Mouse (Mus musculus) hindbrain, embryonic 12.5 days (tissue): ENCODE measurements at regions not wholly inside any gene's neighbourhood (a gene's known extent, or its start where the extent isn't known, plus 50 kb on each side); places are given as distances from the start of the nearest gene placed in this dataset.
A peak's percentile ranks its signal among the peaks of the same experiment; 100 is the strongest.

Source experiments
- ATAC-seq: fragments of 200-750 bp; cut with Nextera tagmentation; 2 replicates; pipeline ENCODE4 v1.8.0; 2017; ENCODE audit warnings: moderate TSS enrichment; ENCODE audit not compliant: low FRiP score
- H3K27ac ChIP-seq: fragments of 300-500 bp; sonication (generic); 2 replicates; pipeline ENCODE4 v1.5.1; 2016; ENCODE audit warnings: mild to moderate bottlenecking
- H3K27me3 ChIP-seq: fragments of 300-500 bp; sonication (generic); 2 replicates; pipeline ENCODE4 v1.6.1; 2016; ENCODE audit warnings: mild to moderate bottlenecking
- H3K36me3 ChIP-seq: fragments of 300-500 bp; sonication (generic); 2 replicates; pipeline ENCODE4 v1.6.1; 2016; ENCODE audit warnings: mild to moderate bottlenecking
- H3K4me1 ChIP-seq: fragments of 300-500 bp; sonication (generic); 2 replicates; pipeline ENCODE4 v1.6.1; 2016
- H3K4me2 ChIP-seq: fragments of 300-500 bp; sonication (generic); replicated peaks from 2 replicates; pipeline ENCODE4 v1.6.1; 2016; ENCODE audit warnings: mild to moderate bottlenecking
- H3K4me3 ChIP-seq: fragments of 300-500 bp; sonication (generic); 2 replicates; pipeline ENCODE4 v1.5.1; 2016; ENCODE audit warnings: mild to moderate bottlenecking
- H3K9ac ChIP-seq: fragments of 300-500 bp; sonication (generic); 2 replicates; pipeline ENCODE4 v1.6.1; 2016; ENCODE audit warnings: mild to moderate bottlenecking, moderate library complexity
- H3K9me3 ChIP-seq: fragments of 300-500 bp; sonication (generic); replicated peaks from 2 replicates; pipeline ENCODE4 v1.6.1; 2016; ENCODE audit warnings: mild to moderate bottlenecking
- WGBS: fragments of 180-500 bp; shearing (Covaris S2); methylation state at CpG from one replicate; pipeline ENCODE4 v1.1.7; 2016; 5-methylcytosine and 5-hydroxymethylcytosine counted together

GRCm38 (mm10) chr3:51150012-51150411 is 74.2 kb upstream of the Noct start:
- no peak overlapping the region for H3K4me2 ChIP-seq
- no peak for ATAC-seq
- no peaks in the 10 kb centered on the region for H3K4me1 ChIP-seq
- no peak overlapping the region for H3K9ac ChIP-seq
- H3K27me3 ChIP-seq: no peaks in the 10 kb centered on the region
- no peak overlapping the region for H3K27ac ChIP-seq
- H3K9me3 ChIP-seq: no peaks in the 10 kb centered on the region
- 73% methylated on average over 6 of the region's 6 CpGs for WGBS
- H3K4me3 ChIP-seq: no peak overlapping the region
- H3K36me3 ChIP-seq: no peaks in the 10 kb centered on the region

GRCm38 (mm10) chr3:51151104-51151503 is 73.1 kb upstream of the Noct start:
- ATAC-seq: no peak
- Histone ChIP-seq H3K4me1 (no peaks in the 10 kb centered on the region), H3K9me3 (no peaks in the 10 kb centered on the region), H3K27me3 (no peaks in the 10 kb centered on the region), H3K4me3 (no peak overlapping the region), H3K36me3 (no peaks in the 10 kb centered on the region), H3K27ac (no peak overlapping the region), H3K9ac (no peak overlapping the region), H3K4me2 (no peak overlapping the region)
- 85% methylated on average over 4 of the region's 4 CpGs for WGBS

GRCm38 (mm10) chr3:51155621-51156020 is 68.6 kb upstream of the Noct start:
- Histone ChIP-seq H3K4me3 (no peak overlapping the region), H3K9me3 (no peaks in the 10 kb centered on the region), H3K9ac (no peak overlapping the region), H3K27ac (no peak overlapping the region), H3K4me2 (no peak overlapping the region), H3K36me3 (no peaks in the 10 kb centered on the region), H3K4me1 (peaks cover 22% of the 10 kb centered on the region), H3K27me3 (no peaks in the 10 kb centered on the region)
- no peak for ATAC-seq
- 57% methylated on average over 4 of the region's 4 CpGs for WGBS

- no peaks in the 10 kb centered on the region for H3K27me3 ChIP-seq
- no peak overlapping the region for H3K4me3 ChIP-seq
- H3K9me3 ChIP-seq: no peaks in the 10 kb centered on the region
- H3K9ac ChIP-seq: no peak overlapping the region
- WGBS: 38% methylated on average over 20 of the region's 20 CpGs
- H3K4me1 ChIP-seq: peaks cover 22% of the 10 kb centered on the region
- peak overlapping the region; percentile 66 for H3K27ac ChIP-seq
- no peaks in the 10 kb centered on the region for H3K36me3 ChIP-seq
- no peak overlapping the region for H3K4me2 ChIP-seq
- peak; percentile 82 for ATAC-seq
Measured at GRCm38 (mm10) chr3:51156386-51157290, 67.6 kb upstream of the Noct start.

- WGBS: 27% methylated on average over 4 of the region's 4 CpGs
- H3K27me3 ChIP-seq: no peaks in the 10 kb centered on the region
- H3K9ac ChIP-seq: no peak overlapping the region
- H3K4me2 ChIP-seq: no peak overlapping the region
- no peak overlapping the region for H3K4me3 ChIP-seq
- peaks cover 22% of the 10 kb centered on the region for H3K4me1 ChIP-seq
- H3K27ac ChIP-seq: peak overlapping the region; percentile 66
- H3K9me3 ChIP-seq: no peaks in the 10 kb centered on the region
- no peak; the same call in 1 of the 2 replicates for ATAC-seq
- H3K36me3 ChIP-seq: no peaks in the 10 kb centered on the region
Measured at GRCm38 (mm10) chr3:51157291-51157650, 67.0 kb upstream of the Noct start.

- Histone ChIP-seq H3K4me2 (no peak overlapping the region), H3K36me3 (no peaks in the 10 kb centered on the region), H3K4me3 (no peak overlapping the region), H3K27me3 (no peaks in the 10 kb centered on the region), H3K27ac (no peak overlapping the region), H3K9me3 (no peaks in the 10 kb centered on the region), H3K4me1 (peaks cover 22% of the 10 kb centered on the region), H3K9ac (no peak overlapping the region)
- 78% methylated on average over 4 of the region's 4 CpGs for WGBS
- ATAC-seq: no peak
Measured at GRCm38 (mm10) chr3:51158449-51158848, 65.8 kb upstream of the Noct start.

- WGBS: 29% methylated on average over 4 of the region's 4 CpGs
- no peaks in the 10 kb centered on the region for H3K27me3 ChIP-seq
Measured at GRCm38 (mm10) chr3:51159322-51159721, 64.9 kb upstream of the Noct start.

GRCm38 (mm10) chr3:51159881-51160280 is 64.4 kb upstream of the Noct start:
- Histone ChIP-seq H3K36me3 (no peaks in the 10 kb centered on the region), H3K27me3 (no peaks in the 10 kb centered on the region), H3K4me3 (no peak overlapping the region), H3K4me1 (peaks cover 22% of the 10 kb centered on the region), H3K27ac (no peak overlapping the region), H3K4me2 (no peak overlapping the region), H3K9ac (no peak overlapping the region), H3K9me3 (no peaks in the 10 kb centered on the region)
- no peak for ATAC-seq
- 55% methylated on average over 9 of the region's 9 CpGs for WGBS

More at GRCm38 (mm10) chr3:51159322-51159721, 64.9 kb upstream of the Noct start:
- ATAC-seq: no peak
- Histone ChIP-seq H3K4me1 (peaks cover 22% of the 10 kb centered on the region), H3K27ac (no peak overlapping the region), H3K9ac (no peak overlapping the region), H3K36me3 (no peaks in the 10 kb centered on the region), H3K4me2 (no peak overlapping the region), H3K9me3 (no peaks in the 10 kb centered on the region), H3K4me3 (no peak overlapping the region)

- H3K9ac ChIP-seq: no peak overlapping the region
- no peaks in the 10 kb centered on the region for H3K36me3 ChIP-seq
- H3K9me3 ChIP-seq: no peaks in the 10 kb centered on the region
- H3K27me3 ChIP-seq: no peaks in the 10 kb centered on the region
- no peak for ATAC-seq
- no peak overlapping the region for H3K4me3 ChIP-seq
- peaks cover 22% of the 10 kb centered on the region for H3K4me1 ChIP-seq
- WGBS: 85% methylated on average over 7 of the region's 7 CpGs
- no peak overlapping the region for H3K27ac ChIP-seq
- no peak overlapping the region for H3K4me2 ChIP-seq
Measured at GRCm38 (mm10) chr3:51160625-51161024, 63.6 kb upstream of the Noct start.

GRCm38 (mm10) chr3:51169150-51169925 is 54.9 kb upstream of the Noct start:
- peak overlapping the region; percentile 25; the same call in 1 of the 2 replicates for H3K4me2 ChIP-seq
- no peaks in the 10 kb centered on the region for H3K27me3 ChIP-seq
- 58% methylated on average over 30 of the region's 30 CpGs for WGBS
- no peak overlapping the region for H3K4me3 ChIP-seq
- H3K9ac ChIP-seq: no peak overlapping the region
- H3K4me1 ChIP-seq: peaks cover 10% of the 10 kb centered on the region; the same call in 1 of the 2 replicates
- peak overlapping the region; percentile 35; the same call in 1 of the 2 replicates for H3K27ac ChIP-seq
- peak; percentile 48; the same call in 1 of the 2 replicates for ATAC-seq
- no peaks in the 10 kb centered on the region for H3K9me3 ChIP-seq
- no peaks in the 10 kb centered on the region for H3K36me3 ChIP-seq

GRCm38 (mm10) chr3:51170225-51170852 is 53.9 kb upstream of the Noct start:
- Histone ChIP-seq H3K9me3 (no peaks in the 10 kb centered on the region), H3K4me3 (no peak overlapping the region), H3K4me2 (peak overlapping the region; percentile 30), H3K36me3 (no peaks in the 10 kb centered on the region), H3K27me3 (no peaks in the 10 kb centered on the region), H3K4me1 (peaks cover 10% of the 10 kb centered on the region; the same call in 1 of the 2 replicates), H3K27ac (no peak overlapping the region), H3K9ac (no peak overlapping the region)
- peak; percentile 76 for ATAC-seq
- 22% methylated on average over 19 of the region's 19 CpGs for WGBS
